Mouse (Mus musculus) gastrocnemius, adult 2 months (tissue): ENCODE measurements around the gene Rab6b. TPM values are rescaled to one million over a fixed set of nuclear protein-coding genes. Genes with fewer than 3 reads are reported as not detected.

Experiments used
- DNase-seq: peaks from one replicate; pipeline ENCODE4 v3.0.0; 2022
- H3K27ac ChIP-seq: fragments of 200-600 bp; 2 replicates; pipeline ENCODE4 v1.8.1; 2022; ENCODE audit warnings: mild to moderate bottlenecking
- H3K4me3 ChIP-seq: fragments of 200-600 bp; 2 replicates; pipeline ENCODE4 v1.8.1; 2022; ENCODE audit warnings: mild to moderate bottlenecking, moderate library complexity
- CTCF ChIP-seq: fragments of 200-600 bp; IDR thresholded peaks from 2 replicates; pipeline ENCODE4 v1.8.1; 2022; ENCODE audit warnings: antibody characterized with exemption, mild to moderate bottlenecking, moderate library complexity
- intact Hi-C: fragments of 180-260 bp; cut with DNase I; formaldehyde crosslinking; loops from one replicate; pipeline ENCODE4 v1.15.1; 2025
- total RNA-seq, 2 experiments: library from RNA; stranded (reverse); gene quantifications; 2 replicates each; pipeline ENCODE4 v1.2.3; 2021

Rab6b gene
- total RNA-seq, 2 experiments from 2014 or later: 1.1 to 1.2 TPM

- TF ChIP-seq CTCF: no peak
- no peak for DNase-seq
- Histone ChIP-seq H3K4me3 (no peak overlapping the region), H3K27ac (no peak overlapping the region)
- intact Hi-C loops: loop anchor here (10.0 kb wide), 1 partner anchor 111 kb away; no protein-coding TSS in a partner anchor
Observed at GRCm38 (mm10) chr9:103205786-103206185, 94.2 kb downstream of the Rab6b start.

GRCm38 (mm10) chr9:103207846-103208245 lies 96.3 kb downstream of the Rab6b start:
- peak; percentile 76 for DNase-seq
- H3K27ac ChIP-seq: no peak overlapping the region
- peak overlapping the region; percentile 56 for H3K4me3 ChIP-seq
- intact Hi-C loops: loop anchor here (1.0 to 10.0 kb wide), 2 partner anchors 94 to 113 kb away; no protein-coding TSS in a partner anchor
- no peak; the same call in 1 of the 2 replicates for TF ChIP-seq CTCF

- intact Hi-C loops: loop anchor here (1.0 to 10.0 kb wide), 2 partner anchors 93 to 114 kb away; no protein-coding TSS in a partner anchor
- H3K4me3 ChIP-seq: no peak overlapping the region
- no peak for DNase-seq
- no peak overlapping the region for H3K27ac ChIP-seq
- no peak for TF ChIP-seq CTCF
Observed at GRCm38 (mm10) chr9:103208802-103209423, 97.3 kb downstream of the Rab6b start.

GRCm38 (mm10) chr9:103212654-103213420 lies 101.2 kb downstream of the Rab6b start:
- intact Hi-C loops: no loop called here
- Histone ChIP-seq H3K4me3 (peak overlapping the region; percentile 63), H3K27ac (no peak overlapping the region)
- DNase-seq: no peak
- TF ChIP-seq CTCF: no peak

GRCm38 (mm10) chr9:103213631-103214030 lies 102.0 kb downstream of the Rab6b start:
- Histone ChIP-seq H3K4me3 (no peak overlapping the region), H3K27ac (no peak overlapping the region; the same call in 1 of the 2 replicates)
- intact Hi-C loops: no loop called here
- no peak for TF ChIP-seq CTCF
- DNase-seq: peak; percentile 55

GRCm38 (mm10) chr9:103214281-103214680 lies 102.7 kb downstream of the Rab6b start:
- Histone ChIP-seq H3K27ac (no peak overlapping the region), H3K4me3 (no peak overlapping the region)
- no peak for TF ChIP-seq CTCF
- DNase-seq: no peak
- intact Hi-C loops: no loop called here

GRCm38 (mm10) chr9:103224721-103225120 lies 113.1 kb downstream of the Rab6b start:
- DNase-seq: no peak
- H3K4me3 ChIP-seq: no peak overlapping the region
- no peak for TF ChIP-seq CTCF
- no peak overlapping the region for H3K27ac ChIP-seq
- intact Hi-C loops: no loop called here

- TF ChIP-seq CTCF: peak; percentile 45
- peak; percentile 24 for DNase-seq
- H3K27ac ChIP-seq: no peak overlapping the region
- H3K4me3 ChIP-seq: no peak overlapping the region
- intact Hi-C loops: no loop called here
Observed at GRCm38 (mm10) chr9:103225464-103225863, 113.9 kb downstream of the Rab6b start.

GRCm38 (mm10) chr9:103226806-103227205 lies 115.2 kb downstream of the Rab6b start:
- no peak for TF ChIP-seq CTCF
- peak; percentile 34 for DNase-seq
- intact Hi-C loops: no loop called here
- Histone ChIP-seq H3K27ac (no peak overlapping the region), H3K4me3 (no peak overlapping the region)

GRCm38 (mm10) chr9:103227760-103228159 lies 116.2 kb downstream of the Rab6b start:
- H3K27ac ChIP-seq: no peak overlapping the region
- TF ChIP-seq CTCF: no peak
- no peak for DNase-seq
- no peak overlapping the region for H3K4me3 ChIP-seq
- intact Hi-C loops: no loop called here

GRCm38 (mm10) chr9:103228370-103229003 lies 116.9 kb downstream of the Rab6b start:
- no peak for TF ChIP-seq CTCF
- Histone ChIP-seq H3K27ac (no peak overlapping the region), H3K4me3 (no peak overlapping the region)
- intact Hi-C loops: no loop called here
- no peak for DNase-seq

GRCm38 (mm10) chr9:103229037-103229867 lies 117.7 kb downstream of the Rab6b start:
- intact Hi-C loops: no loop called here
- peak overlapping the region; percentile 60 for H3K4me3 ChIP-seq
- TF ChIP-seq CTCF: no peak
- H3K27ac ChIP-seq: no peak overlapping the region; the same call in 1 of the 2 replicates
- DNase-seq: no peak
